Mouse (Mus musculus) embryonic facial prominence, embryonic 13.5 days (tissue): Measurements from ENCODE around the gene Cacng6. TPM values are rescaled to one million over a fixed set of nuclear protein-coding genes. Genes with fewer than 3 reads are reported as not detected.

Experiments
- ATAC-seq: fragments of 200-750 bp; cut with Nextera tagmentation; 2 replicates; pipeline ENCODE4 v1.8.0; 2017; ENCODE audit warnings: low read depth; ENCODE audit not compliant: insufficient number of reproducible peaks, insufficient read depth, low FRiP score, low TSS enrichment
- H3K27ac ChIP-seq: fragments of 300-500 bp; sonication (generic); 2 replicates; pipeline ENCODE4 v1.5.1; 2015; ENCODE audit warnings: moderate library complexity, mild to moderate bottlenecking, inconsistent platforms
- H3K27me3 ChIP-seq: fragments of 300-500 bp; sonication (generic); 2 replicates; pipeline ENCODE4 v1.6.1; 2015; ENCODE audit warnings: mild to moderate bottlenecking, inconsistent platforms
- H3K36me3 ChIP-seq: fragments of 300-500 bp; sonication (generic); 2 replicates; pipeline ENCODE4 v1.6.1; 2015; ENCODE audit warnings: mild to moderate bottlenecking, inconsistent platforms
- H3K4me1 ChIP-seq: fragments of 300-500 bp; sonication (generic); 2 replicates; pipeline ENCODE4 v1.6.1; 2015; ENCODE audit warnings: inconsistent platforms
- H3K4me2 ChIP-seq: fragments of 300-500 bp; sonication (generic); 2 replicates; pipeline ENCODE4 v1.6.1; 2015; ENCODE audit warnings: moderate library complexity, mild to moderate bottlenecking, inconsistent platforms
- H3K4me3 ChIP-seq: fragments of 300-500 bp; sonication (generic); 2 replicates; pipeline ENCODE4 v1.5.1; 2015; ENCODE audit warnings: mild to moderate bottlenecking, inconsistent platforms
- H3K9ac ChIP-seq: fragments of 300-500 bp; sonication (generic); 2 replicates; pipeline ENCODE4 v1.6.1; 2015; ENCODE audit warnings: mild to moderate bottlenecking, inconsistent platforms
- H3K9me3 ChIP-seq: fragments of 300-500 bp; sonication (generic); 2 replicates; pipeline ENCODE4 v1.6.1; 2016; ENCODE audit warnings: inconsistent platforms
- WGBS: fragments of 180-500 bp; shearing (Covaris S2); methylation state at CpG from one replicate; pipeline ENCODE4 v1.1.7; 2015; ENCODE audit warnings: mixed read lengths; 5-methylcytosine and 5-hydroxymethylcytosine counted together
- polyA plus RNA-seq: library from polyadenylated mRNA; unstranded; fragments of >200 nt; fragmentation: Nextera tagmentation; extraction: Ambion mirVana; gene quantifications from 2 replicates; pipeline ENCODE4 v1.2.1, GENCODE M21; 2015

Gene Cacng6
- polyA plus RNA-seq, 1 experiment from 2014 or later = 0.46 TPM

GRCm38 (mm10) chr7:3448737-3449454 lies 24.9 kb downstream of the Cacng6 start:
- WGBS = 14% methylated on average over 15 of the region's 15 CpGs
- Histone ChIP-seq H3K4me2 (no peak overlapping the region), H3K36me3 (no peaks in the 10 kb centered on the region), H3K9me3 (no peaks in the 10 kb centered on the region), H3K4me1 (no peaks in the 10 kb centered on the region), H3K27ac (no peak overlapping the region), H3K9ac (no peak overlapping the region), H3K4me3 (no peak overlapping the region), H3K27me3 (peaks cover 4% of the 10 kb centered on the region; the same call in 1 of the 2 replicates)
- ATAC-seq = no peak

- ATAC-seq = no peak
- no peak overlapping the region for H3K27ac ChIP-seq
- 38% methylated on average over 5 of the region's 5 CpGs for WGBS
- H3K4me2 ChIP-seq = no peak overlapping the region
- no peaks in the 10 kb centered on the region for H3K9me3 ChIP-seq
- no peaks in the 10 kb centered on the region for H3K4me1 ChIP-seq
- H3K4me3 ChIP-seq = no peak overlapping the region
- no peaks in the 10 kb centered on the region for H3K36me3 ChIP-seq
- peaks cover 4% of the 10 kb centered on the region; the same call in 1 of the 2 replicates for H3K27me3 ChIP-seq
- no peak overlapping the region for H3K9ac ChIP-seq
These were observed 26.7 kb downstream of the Cacng6 start for GRCm38 (mm10) chr7:3450671-3451070.

GRCm38 (mm10) chr7:3451161-3451560 lies 27.2 kb downstream of the Cacng6 start:
- H3K27me3 ChIP-seq = peaks cover 4% of the 10 kb centered on the region; the same call in 1 of the 2 replicates
- H3K9me3 ChIP-seq = no peaks in the 10 kb centered on the region
- no peak for ATAC-seq
- no peak overlapping the region for H3K4me3 ChIP-seq
- 48% methylated on average over 6 of the region's 6 CpGs for WGBS
- H3K4me2 ChIP-seq = no peak overlapping the region
- no peaks in the 10 kb centered on the region for H3K4me1 ChIP-seq
- H3K36me3 ChIP-seq = no peaks in the 10 kb centered on the region
- no peak overlapping the region for H3K9ac ChIP-seq
- H3K27ac ChIP-seq = no peak overlapping the region

GRCm38 (mm10) chr7:3452821-3453485 lies 29.0 kb downstream of the Cacng6 start:
- no peak for ATAC-seq
- H3K27ac ChIP-seq = no peak overlapping the region
- 62% methylated on average over 12 of the region's 12 CpGs for WGBS
- no peaks in the 10 kb centered on the region for H3K36me3 ChIP-seq
- H3K4me1 ChIP-seq = peaks cover 2% of the 10 kb centered on the region; the same call in 1 of the 2 replicates
- H3K9me3 ChIP-seq = no peaks in the 10 kb centered on the region
- H3K4me3 ChIP-seq = no peak overlapping the region
- no peak overlapping the region for H3K4me2 ChIP-seq
- H3K27me3 ChIP-seq = peaks cover 4% of the 10 kb centered on the region; the same call in 1 of the 2 replicates
- no peak overlapping the region for H3K9ac ChIP-seq

DNA sequence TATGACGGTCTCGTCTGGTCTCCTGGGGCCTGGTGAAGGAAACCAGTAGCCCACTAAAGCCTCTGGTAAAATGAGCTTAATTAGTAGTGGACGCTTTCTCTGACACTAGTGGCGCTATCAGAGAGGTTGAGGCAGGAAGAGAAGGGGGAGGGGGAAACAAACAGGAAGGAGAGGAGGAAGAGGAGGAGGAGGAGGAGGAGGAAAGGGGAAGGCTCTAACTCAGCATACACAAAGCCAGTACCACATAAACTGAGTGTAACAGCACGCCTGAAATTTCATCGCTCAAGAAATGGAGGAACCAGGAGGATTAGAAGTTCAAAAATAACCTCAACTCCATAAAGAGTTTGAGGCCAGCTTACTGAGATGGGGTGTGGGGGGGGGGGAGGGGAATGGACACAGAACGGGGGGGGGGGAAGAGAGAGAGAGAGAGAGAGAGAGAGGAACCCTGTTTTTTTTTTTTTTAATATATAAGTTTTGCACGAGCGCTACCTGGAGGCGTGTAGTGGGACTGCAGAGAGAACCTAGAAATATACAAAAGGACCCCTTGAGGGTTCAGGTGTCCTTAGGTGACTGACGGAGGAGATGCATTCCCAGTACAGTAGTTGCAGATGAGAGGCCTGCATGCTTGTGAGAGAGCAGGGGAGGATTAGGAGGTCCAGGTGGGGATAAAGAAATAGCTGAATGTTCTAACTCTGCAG lies 29.6 kb downstream of the Cacng6 start:
- Histone ChIP-seq H3K4me1 (peaks cover 2% of the 10 kb centered on the region; the same call in 1 of the 2 replicates), H3K4me3 (no peak overlapping the region), H3K9me3 (no peaks in the 10 kb centered on the region), H3K4me2 (no peak overlapping the region), H3K27ac (no peak overlapping the region), H3K36me3 (no peaks in the 10 kb centered on the region), H3K27me3 (peaks cover 4% of the 10 kb centered on the region; the same call in 1 of the 2 replicates), H3K9ac (no peak overlapping the region)
- WGBS = 52% methylated on average over 11 of the region's 11 CpGs
- ATAC-seq = no peak

GRCm38 (mm10) chr7:3457111-3457840 lies 33.3 kb downstream of the Cacng6 start:
- ATAC-seq = no peak
- WGBS = 83% methylated on average over 10 of the region's 10 CpGs
- Histone ChIP-seq H3K27ac (0 out of 2 replicates have a peak overlapping the region, but pooled peaks have one; percentile 16), H3K4me2 (no peak overlapping the region), H3K36me3 (no peaks in the 10 kb centered on the region), H3K9ac (no peak overlapping the region), H3K27me3 (no peaks in the 10 kb centered on the region), H3K9me3 (no peaks in the 10 kb centered on the region), H3K4me1 (peaks cover 2% of the 10 kb centered on the region; the same call in 1 of the 2 replicates), H3K4me3 (no peak overlapping the region)

GRCm38 (mm10) chr7:3457841-3458217 lies 33.8 kb downstream of the Cacng6 start:
- Histone ChIP-seq H3K27ac (0 out of 2 replicates have a peak overlapping the region, but pooled peaks have one; percentile 16), H3K27me3 (no peaks in the 10 kb centered on the region), H3K4me2 (no peak overlapping the region), H3K9me3 (no peaks in the 10 kb centered on the region), H3K4me1 (peaks cover 2% of the 10 kb centered on the region; the same call in 1 of the 2 replicates), H3K9ac (no peak overlapping the region), H3K36me3 (no peaks in the 10 kb centered on the region), H3K4me3 (no peak overlapping the region)
- WGBS = 63% methylated on average over 9 of the region's 9 CpGs
- no peak for ATAC-seq

DNA sequence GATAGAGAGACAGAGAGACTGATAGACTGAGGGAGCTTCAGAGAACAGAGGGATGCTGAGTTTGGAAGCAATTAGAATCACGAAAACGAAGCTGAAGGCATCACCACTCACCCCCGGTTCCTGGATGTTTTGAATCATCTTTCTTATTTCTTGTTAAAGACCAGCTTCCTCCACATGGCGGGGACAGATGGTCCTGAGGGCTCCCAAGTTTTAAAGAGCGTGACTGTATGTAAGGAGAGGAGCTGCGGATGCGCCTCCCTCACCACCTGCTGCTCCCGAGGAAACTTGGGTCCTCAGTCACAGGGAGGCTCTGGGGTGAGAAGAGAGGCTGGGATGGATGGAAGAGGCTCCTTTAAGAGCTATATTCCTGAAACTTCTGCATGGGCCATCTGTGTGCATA lies 36.3 kb downstream of the Cacng6 start:
- no peaks in the 10 kb centered on the region for H3K36me3 ChIP-seq
- H3K9ac ChIP-seq = no peak overlapping the region
- no peak overlapping the region for H3K4me3 ChIP-seq
- H3K4me1 ChIP-seq = peaks cover 2% of the 10 kb centered on the region; the same call in 1 of the 2 replicates
- no peak overlapping the region for H3K4me2 ChIP-seq
- WGBS = 79% methylated on average over 8 of the region's 8 CpGs
- no peaks in the 10 kb centered on the region for H3K27me3 ChIP-seq
- no peaks in the 10 kb centered on the region for H3K9me3 ChIP-seq
- ATAC-seq = no peak
- H3K27ac ChIP-seq = no peak overlapping the region

GRCm38 (mm10) chr7:3463306-3463705 lies 39.3 kb downstream of the Cacng6 start:
- no peaks in the 10 kb centered on the region for H3K9me3 ChIP-seq
- no peak overlapping the region for H3K4me3 ChIP-seq
- H3K27me3 ChIP-seq = no peaks in the 10 kb centered on the region
- H3K4me2 ChIP-seq = no peak overlapping the region
- no peak overlapping the region for H3K9ac ChIP-seq
- no peaks in the 10 kb centered on the region for H3K4me1 ChIP-seq
- no peak for ATAC-seq
- 77% methylated on average over 4 of the region's 4 CpGs for WGBS
- H3K36me3 ChIP-seq = no peaks in the 10 kb centered on the region
- H3K27ac ChIP-seq = no peak overlapping the region

- H3K27me3 ChIP-seq = no peaks in the 10 kb centered on the region
- no peak for ATAC-seq
- WGBS = 50% methylated on average over 2 of the region's 2 CpGs
- H3K4me2 ChIP-seq = no peak overlapping the region
- no peak overlapping the region for H3K9ac ChIP-seq
- no peak overlapping the region for H3K27ac ChIP-seq
- no peaks in the 10 kb centered on the region for H3K9me3 ChIP-seq
- no peaks in the 10 kb centered on the region for H3K4me1 ChIP-seq
- no peaks in the 10 kb centered on the region for H3K36me3 ChIP-seq
- no peak overlapping the region for H3K4me3 ChIP-seq
These were observed 44.6 kb downstream of the Cacng6 start for GRCm38 (mm10) chr7:3468614-3469013.

DNA sequence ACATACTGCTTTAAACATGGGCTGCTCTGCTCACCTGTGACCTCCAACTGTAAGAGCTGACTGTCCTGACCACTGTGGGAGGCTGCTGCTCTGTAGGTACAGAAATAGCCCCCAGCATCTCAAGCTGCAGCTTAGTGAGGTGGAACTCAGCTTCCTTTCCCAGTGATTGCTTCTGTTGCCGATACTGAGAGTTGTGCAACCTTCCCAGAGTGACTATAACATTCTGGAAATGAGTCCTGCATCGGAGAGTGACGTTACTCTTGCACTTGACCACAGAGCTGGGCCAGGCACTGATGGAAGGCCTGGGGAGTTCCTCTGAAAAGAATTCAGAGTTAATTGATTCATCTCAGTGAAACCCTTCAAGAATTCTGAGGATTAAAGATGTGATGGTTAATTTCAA lies 48.8 kb downstream of the Cacng6 start:
- Histone ChIP-seq H3K36me3 (no peaks in the 10 kb centered on the region), H3K9ac (no peak overlapping the region), H3K4me1 (no peaks in the 10 kb centered on the region; the same call in 1 of the 2 replicates), H3K9me3 (no peaks in the 10 kb centered on the region), H3K4me2 (no peak overlapping the region), H3K4me3 (no peak overlapping the region), H3K27me3 (no peaks in the 10 kb centered on the region), H3K27ac (no peak overlapping the region)
- ATAC-seq = no peak
- 74% methylated on average over 3 of the region's 3 CpGs for WGBS
